Mouse (Mus musculus): ENCODE results near the gene Map2k4.

GRCm38 (mm10) chr11:65754161-65754560 is 33.9 kb downstream of the Map2k4 start:
- no peak for TF ChIP-seq CTCF (IDR thresholded peaks at IDR 0.05; ENCODE audit: control insufficient read depth, insufficient read depth, low read length)
- TF ChIP-seq POLR2A (IDR thresholded peaks at IDR 0.05; ENCODE audit: borderline replicate concordance, control insufficient read depth, low read depth, low read length): no peak
